Comparison of ENCODE assay signal across 10 mouse cellular contexts in the genomic region with DNA sequence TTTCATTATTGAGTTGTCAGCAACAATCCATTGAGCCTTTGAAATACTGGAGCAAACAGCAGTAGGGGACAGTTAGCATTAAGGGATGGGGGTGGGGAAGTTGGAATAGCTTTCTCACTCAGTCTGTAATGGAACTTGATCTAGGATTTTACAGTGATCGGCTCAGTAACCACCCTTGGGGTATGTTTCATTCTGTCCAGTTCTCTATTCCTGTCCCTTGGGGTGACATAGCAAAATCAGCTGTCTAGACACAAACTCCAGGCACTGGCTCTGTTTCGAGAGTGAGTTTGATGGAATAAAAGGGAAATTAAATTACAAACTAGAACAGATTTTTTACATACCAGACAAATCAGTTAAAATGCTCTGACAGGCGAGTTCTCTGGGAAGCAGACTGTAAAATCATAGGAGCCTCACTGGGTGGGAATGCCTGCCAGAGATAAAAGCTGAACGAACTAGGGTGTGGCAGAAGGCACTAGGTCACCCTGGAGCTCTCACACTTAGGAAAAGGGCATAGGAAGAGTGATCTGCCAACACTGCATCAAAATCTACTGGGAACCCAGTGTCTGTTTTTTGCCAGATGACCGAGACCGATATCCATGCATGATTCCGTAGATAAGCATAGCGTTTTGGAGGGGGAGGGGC. TPM values are rescaled to one million over a fixed set of nuclear protein-coding genes. Genes with fewer than 3 reads are reported as not detected.
A peak's percentile ranks its signal among the peaks of the same experiment; 100 is the strongest.
DNase-seq lines count a peak whose midpoint lies in the region; ATAC-seq and TF ChIP-seq lines count a peak whose summit lies in the region.
"Had no signal": no experiment of that assay in that cellular context is flagged by ENCODE, and none has a peak within 500 bp of the region (broad histone marks: within the 10 kb centered on the region; RNA-seq: fewer than 3 reads in every experiment).

No protein-coding gene starts in this region.

- WGBS in lung, embryonic 14.5 days, result 29% methylated on average over 8 of the region's 8 CpGs
- 48% methylated on average over 8 of the region's 8 CpGs for WGBS in limb, embryonic 14.5 days

- no peaks in the 10 kb centered on the region for H3K36me3 ChIP-seq in lung, embryonic 14.5 days (ENCODE audit: insufficient read depth)
- no peaks in the 10 kb centered on the region for H3K36me3 ChIP-seq in limb, embryonic 14.5 days (ENCODE audit: control insufficient read depth, insufficient read depth, low read length)

- no peak overlapping the region for H3K4me3 ChIP-seq in lung, embryonic 14.5 days (ENCODE audit: low read depth, low read length)
- no peak overlapping the region for H3K4me3 ChIP-seq in limb, embryonic 14.5 days (replicated peaks; ENCODE audit: low read length)

- no peak for TF ChIP-seq POLR2A in limb, embryonic 14.5 days (IDR thresholded peaks at IDR 0.05; ENCODE audit: borderline replicate concordance, extremely low read depth, insufficient read depth, insufficient read length)

- H3K27me3 ChIP-seq in lung, embryonic 14.5 days (ENCODE audit: insufficient read depth, low read length), result no peaks in the 10 kb centered on the region
- no peaks in the 10 kb centered on the region for H3K27me3 ChIP-seq in limb, embryonic 14.5 days (ENCODE audit: control insufficient read depth, insufficient read depth, low read length)

- no peak for TF ChIP-seq CTCF in lung, embryonic 14.5 days (IDR thresholded peaks at IDR 0.05; ENCODE audit: low read depth)

- no peak overlapping the region for H3K9ac ChIP-seq in lung, embryonic 14.5 days
- no peak overlapping the region for H3K9ac ChIP-seq in limb, embryonic 14.5 days (ENCODE audit: low read depth, low read length, severe bottlenecking)

- no peak overlapping the region for H3K27ac ChIP-seq in lung, embryonic 14.5 days (ENCODE audit: low read depth)
- H3K27ac ChIP-seq in limb, embryonic 14.5 days (replicated peaks; ENCODE audit: low read depth, low read length), result no peak overlapping the region

- no peaks in the 10 kb centered on the region for H3K9me3 ChIP-seq in lung, embryonic 14.5 days (ENCODE audit: low read depth, low read length)
- H3K9me3 ChIP-seq in limb, embryonic 14.5 days (ENCODE audit: control insufficient read depth, low read length), result no peaks in the 10 kb centered on the region

- peak; percentile 52; the same call in 1 of the 2 replicates for ATAC-seq in lung, embryonic 14.5 days (ENCODE audit: insufficient read depth)
- peak; percentile 80; the same call in 1 of the 2 replicates for ATAC-seq in limb, embryonic 14.5 days (ENCODE audit: low FRiP score, low read depth)
- ATAC-seq in monocyte, adult 5-6 weeks (replicated peaks; ENCODE audit: insufficient number of reproducible peaks, low FRiP score, low TSS enrichment, poor library complexity, severe bottlenecking), result no peak

- DNase-seq in embryo, embryonic 11 days, result peak; percentile 40
- no peak for DNase-seq in embryo, embryonic 9.5 days (ENCODE audit: extremely low spot score)
- DNase-seq in lung, embryonic 14.5 days, result peak; percentile 11
- DNase-seq in lung, postnatal 14 days, result no peak
- peak; percentile 14 to 26 for DNase-seq in heart, adult 9 months (ENCODE audit: low spot score in 2 of 2)
- peak; percentile 42 for DNase-seq in limb, embryonic 14.5 days (ENCODE audit: low spot score)
- no peak for DNase-seq in spleen, postnatal 36 days (ENCODE audit: low spot score in 2 of 2)
- DNase-seq: adrenal gland, postnatal 10 days; gastrocnemius, postnatal 10 days had no signal

- peak overlapping the region; percentile 33; the same call in 1 of the 2 replicates for H3K4me2 ChIP-seq in lung, embryonic 14.5 days
- H3K4me2 ChIP-seq in limb, embryonic 14.5 days (replicated peaks; ENCODE audit: low read depth, low read length, severe bottlenecking), result no peak overlapping the region

- H3K4me1 ChIP-seq in lung, embryonic 14.5 days (ENCODE audit: insufficient read depth), result no peaks in the 10 kb centered on the region
- no peaks in the 10 kb centered on the region for H3K4me1 ChIP-seq in limb, embryonic 14.5 days (ENCODE audit: control insufficient read depth, insufficient read depth, low read length)

RNA-seq across cellular contexts. Expression of gene Lama2, which starts 33.3 kb away (rescaled TPM):
- polyA plus RNA-seq in lung, embryonic 14.5 days (2014; fragmentation: Nextera tagmentation; extraction: Ambion mirVana), result 15.9 and 16.7 TPM in 2 replicates
- 13.8 and 14.6 TPM in 2 replicates for polyA plus RNA-seq in limb, embryonic 14.5 days (2012; rRNA removed)
- 19.3 and 20.5 TPM in 2 replicates for polyA plus RNA-seq in limb, embryonic 14.5 days (2014; fragmentation: Nextera tagmentation; extraction: Ambion mirVana)
- total RNA-seq in monocyte, adult 5-6 weeks (2017), result not detected in 3 replicates

Comparison
In these comparisons a context has a peak if more than half of its experiments do, and no peak if none do; other contexts are left out.
1. DNase-seq: peak in embryo, embryonic 11 days (single experiment), lung, embryonic 14.5 days (single experiment), heart, adult 9 months (2 of 2) and limb, embryonic 14.5 days (single experiment); none in embryo, embryonic 9.5 days (single experiment), lung, postnatal 14 days (single experiment) and spleen, postnatal 36 days (0 of 2).